Mouse (Mus musculus): ENCODE measurements at regions not wholly inside any gene's neighbourhood (a gene's known extent, or its start where the extent isn't known, plus 50 kb on each side); places are given as distances from the start of the nearest gene placed in this dataset.

DNA sequence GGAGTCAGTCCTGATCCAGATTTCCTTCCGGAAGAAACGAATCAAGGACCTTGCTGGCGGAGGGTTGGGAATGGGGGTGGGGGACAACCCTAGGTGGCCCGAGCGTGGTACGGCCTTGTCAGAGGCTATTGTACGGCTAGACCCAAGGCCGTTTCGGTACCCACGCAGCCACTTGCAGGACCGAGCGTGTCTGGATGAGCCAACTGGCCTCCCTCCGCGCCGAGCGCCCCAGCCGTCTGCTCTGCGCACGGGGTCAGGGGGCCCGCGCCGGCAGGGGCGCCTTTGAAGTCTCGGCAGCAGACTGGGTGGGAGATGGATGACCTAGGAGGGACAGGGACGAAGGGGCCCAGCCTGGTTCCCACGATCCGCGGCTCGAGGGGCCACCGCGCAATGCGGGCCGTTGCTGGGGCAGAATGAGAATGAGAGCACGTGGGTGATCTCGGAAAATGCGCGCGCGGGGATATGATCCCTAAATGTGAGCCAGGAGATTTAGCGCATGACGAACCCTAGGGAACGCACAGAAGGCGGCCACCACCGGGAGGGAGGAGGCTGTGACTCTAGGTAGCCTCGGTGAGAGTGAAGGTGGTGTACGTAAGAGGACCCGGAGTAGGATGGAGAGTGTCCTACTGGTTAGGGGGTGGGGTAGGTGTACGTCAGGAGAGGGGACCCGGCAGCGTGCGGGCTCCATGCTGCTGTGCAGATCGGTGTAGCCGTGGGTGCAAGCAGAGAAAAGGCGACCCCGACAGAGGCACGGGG, 76.2 kb upstream of the Hmga2 start:
- Histone ChIP-seq H3K27ac (ENCODE audit: poor library complexity, severe bottlenecking) (peak overlapping the region; percentile 19; the same call in 1 of the 2 replicates), H3K9me3 (replicated peaks) (no peaks in the 10 kb centered on the region), H3K36me3 (no peaks in the 10 kb centered on the region), H3K4me1 (replicated peaks) (peaks cover 5% of the 10 kb centered on the region; the same call in 1 of the 2 replicates), H3K4me3 (peak overlapping the region; percentile 55), H3K9ac (peak overlapping the region; percentile 70), H3K4me2 (peak overlapping the region; percentile 86), H3K27me3 (replicated peaks) (no peaks in the 10 kb centered on the region)
- under 1% methylated on average over 56 of the region's 56 CpGs for WGBS
- ATAC-seq (ENCODE audit: insufficient number of reproducible peaks, low FRiP score): peak; percentile 68

DNA sequence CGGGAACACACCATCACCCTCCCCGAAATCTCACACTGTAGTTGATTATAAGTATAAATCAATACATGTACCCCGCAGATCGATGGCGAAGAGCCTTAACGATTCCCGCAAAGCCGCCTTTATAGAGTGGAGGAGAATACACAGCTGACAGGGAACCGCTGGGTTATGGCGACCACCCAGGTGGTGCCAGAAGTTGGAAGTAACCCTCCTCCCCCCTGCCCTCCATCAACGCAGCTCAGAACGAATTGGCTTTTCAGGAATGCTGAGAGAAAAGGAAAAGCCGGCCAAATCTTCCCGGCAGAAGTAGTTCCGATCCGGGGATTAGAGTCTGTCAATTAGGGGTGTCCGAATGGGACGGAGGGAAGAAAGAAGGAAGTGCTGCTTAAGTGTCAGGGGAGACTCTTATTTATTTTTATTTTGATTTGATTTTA, 75.6 kb upstream of the Hmga2 start:
- WGBS: 2% methylated on average over 18 of the region's 18 CpGs
- ATAC-seq (ENCODE audit: insufficient number of reproducible peaks, low FRiP score): no peak
- peaks cover 5% of the 10 kb centered on the region for H3K4me1 ChIP-seq (replicated peaks)
- no peaks in the 10 kb centered on the region for H3K27me3 ChIP-seq (replicated peaks)
- peak overlapping the region; percentile 86 for H3K4me2 ChIP-seq
- no peaks in the 10 kb centered on the region for H3K9me3 ChIP-seq (replicated peaks)
- peak overlapping the region; percentile 70; the same call in 1 of the 2 replicates for H3K9ac ChIP-seq
- no peak overlapping the region for H3K27ac ChIP-seq (ENCODE audit: poor library complexity, severe bottlenecking)
- H3K4me3 ChIP-seq: peak overlapping the region; percentile 55
- no peaks in the 10 kb centered on the region for H3K36me3 ChIP-seq

DNA sequence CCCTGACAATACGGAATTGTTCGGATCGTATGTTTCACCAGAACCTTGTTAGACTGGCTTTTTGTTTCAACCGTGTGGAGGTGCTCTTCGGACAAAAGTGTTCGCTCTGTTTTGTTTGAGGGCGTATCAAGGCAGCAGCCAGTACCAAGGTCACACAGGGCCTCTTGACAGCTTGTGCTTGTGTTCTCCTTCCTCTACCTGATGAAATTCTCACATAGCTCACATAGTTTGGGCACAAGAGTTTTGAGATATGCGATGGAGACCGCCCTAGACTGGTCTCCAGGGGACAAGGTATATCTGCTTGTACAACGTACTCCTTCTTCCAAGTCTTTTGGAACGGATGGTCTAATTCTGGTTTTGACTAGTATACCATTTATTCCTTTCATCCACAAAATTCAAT, 70.9 kb upstream of the Hmga2 start:
- WGBS: 59% methylated on average over 11 of the region's 11 CpGs
- H3K4me3 ChIP-seq: no peak overlapping the region
- no peak for ATAC-seq (ENCODE audit: insufficient number of reproducible peaks, low FRiP score)
- H3K4me2 ChIP-seq: no peak overlapping the region
- no peak overlapping the region for H3K27ac ChIP-seq (ENCODE audit: poor library complexity, severe bottlenecking)
- no peaks in the 10 kb centered on the region; the same call in 1 of the 2 replicates for H3K9me3 ChIP-seq (replicated peaks)
- H3K36me3 ChIP-seq: no peaks in the 10 kb centered on the region
- no peaks in the 10 kb centered on the region for H3K27me3 ChIP-seq (replicated peaks)
- H3K4me1 ChIP-seq (replicated peaks): peaks cover 4% of the 10 kb centered on the region; the same call in 1 of the 2 replicates
- no peak overlapping the region for H3K9ac ChIP-seq

DNA sequence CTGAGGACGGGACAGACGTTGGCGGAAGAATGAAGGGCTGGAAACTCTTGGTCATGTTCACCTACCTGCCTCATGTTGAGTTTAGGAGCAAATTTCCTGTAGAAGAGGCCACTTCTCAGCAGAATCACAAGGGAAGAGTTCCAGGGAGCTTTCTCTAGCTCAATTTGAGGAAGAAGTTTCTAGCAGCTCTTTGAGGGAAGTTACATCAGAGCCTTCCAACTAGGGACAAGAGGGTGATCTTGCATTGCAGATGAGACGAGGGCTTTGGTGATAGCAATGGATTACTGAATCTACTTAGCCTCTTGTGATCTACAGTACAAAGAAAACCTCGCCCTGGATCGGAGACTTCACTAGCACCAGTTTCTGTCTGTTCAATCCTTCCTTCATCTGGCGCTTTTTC, 65.3 kb upstream of the Hmga2 start:
- no peak for ATAC-seq (ENCODE audit: insufficient number of reproducible peaks, low FRiP score)
- H3K4me3 ChIP-seq: no peak overlapping the region
- H3K27ac ChIP-seq (ENCODE audit: poor library complexity, severe bottlenecking): no peak overlapping the region
- H3K4me1 ChIP-seq (replicated peaks): peaks cover 3% of the 10 kb centered on the region; the same call in 1 of the 2 replicates
- H3K9ac ChIP-seq: no peak overlapping the region
- H3K4me2 ChIP-seq: no peak overlapping the region
- H3K27me3 ChIP-seq (replicated peaks): no peaks in the 10 kb centered on the region
- 88% methylated on average over 7 of the region's 7 CpGs for WGBS
- no peaks in the 10 kb centered on the region; the same call in 1 of the 2 replicates for H3K9me3 ChIP-seq (replicated peaks)
- H3K36me3 ChIP-seq: no peaks in the 10 kb centered on the region

DNA sequence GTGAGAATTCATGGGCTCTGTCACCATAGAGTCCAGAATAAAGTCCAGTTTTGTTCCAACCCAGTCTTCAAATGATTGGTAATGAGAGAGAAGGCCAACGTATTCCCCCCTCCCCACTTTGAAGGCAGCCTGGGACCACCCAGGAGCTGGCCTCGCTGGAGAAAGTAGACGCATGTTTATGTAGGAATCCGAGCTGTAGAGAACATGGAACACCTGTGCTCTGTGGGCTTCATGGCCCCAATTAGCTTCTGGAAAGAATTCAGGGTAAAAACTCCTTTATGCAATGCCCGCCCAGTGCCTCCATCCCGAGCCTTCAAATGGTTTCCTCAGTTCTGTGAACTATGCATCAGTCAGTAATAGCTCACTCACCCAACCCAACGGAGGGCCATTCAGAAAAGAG, 62.3 kb upstream of the Hmga2 start:
- Histone ChIP-seq H3K4me2 (no peak overlapping the region), H3K27me3 (replicated peaks) (no peaks in the 10 kb centered on the region), H3K27ac (ENCODE audit: poor library complexity, severe bottlenecking) (no peak overlapping the region), H3K9ac (no peak overlapping the region), H3K36me3 (no peaks in the 10 kb centered on the region), H3K4me3 (no peak overlapping the region), H3K9me3 (replicated peaks) (no peaks in the 10 kb centered on the region; the same call in 1 of the 2 replicates), H3K4me1 (replicated peaks) (no peaks in the 10 kb centered on the region)
- no peak for ATAC-seq (ENCODE audit: insufficient number of reproducible peaks, low FRiP score)
- WGBS: 77% methylated on average over 7 of the region's 7 CpGs

DNA sequence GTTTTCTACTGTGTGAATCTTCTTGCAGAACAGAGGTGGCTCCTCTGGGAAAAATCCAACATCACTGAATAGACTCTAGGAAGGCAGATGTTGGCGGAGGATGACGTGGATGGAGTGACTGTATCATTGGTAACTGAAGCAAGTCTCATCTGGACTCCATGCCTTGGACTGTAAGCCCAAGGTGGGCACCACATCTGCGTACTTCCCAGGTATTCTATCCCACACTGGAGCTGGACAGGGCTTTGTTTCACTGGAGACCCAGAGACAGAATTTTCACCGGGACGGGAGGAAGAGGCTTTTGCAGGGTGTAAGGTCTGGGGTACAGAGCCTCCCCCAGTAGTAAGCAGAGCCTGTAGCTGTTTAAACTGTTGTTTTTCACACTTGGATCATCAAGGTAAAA, 52.1 kb upstream of the Hmga2 start:
- Histone ChIP-seq H3K4me2 (no peak overlapping the region), H3K9me3 (replicated peaks) (no peaks in the 10 kb centered on the region), H3K36me3 (no peaks in the 10 kb centered on the region), H3K4me3 (no peak overlapping the region), H3K4me1 (replicated peaks) (peaks cover 8% of the 10 kb centered on the region), H3K9ac (no peak overlapping the region), H3K27me3 (replicated peaks) (no peaks in the 10 kb centered on the region), H3K27ac (ENCODE audit: poor library complexity, severe bottlenecking) (no peak overlapping the region)
- WGBS: 84% methylated on average over 5 of the region's 5 CpGs
- ATAC-seq (ENCODE audit: insufficient number of reproducible peaks, low FRiP score): no peak

DNA sequence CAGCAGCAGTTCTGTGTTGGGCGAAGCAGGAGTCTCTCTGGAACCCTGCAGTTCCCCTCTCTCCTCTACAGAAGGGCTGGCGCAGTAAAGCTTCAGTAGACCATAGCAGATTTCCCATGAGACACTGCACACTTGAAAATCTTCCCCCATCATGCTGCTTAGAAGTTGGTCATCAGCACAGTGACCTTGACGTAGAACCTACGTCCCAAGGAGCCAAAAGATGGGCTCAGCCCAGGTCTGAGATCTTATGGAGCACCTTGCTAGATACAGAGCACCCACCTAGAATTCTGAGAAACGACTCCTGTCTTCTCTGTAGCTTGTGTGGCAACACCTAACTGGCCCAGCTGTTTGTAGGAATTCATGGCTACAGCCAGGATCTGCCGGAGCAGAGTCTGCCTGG, 51.7 kb upstream of the Hmga2 start:
- Histone ChIP-seq H3K9ac (no peak overlapping the region), H3K27me3 (replicated peaks) (no peaks in the 10 kb centered on the region), H3K9me3 (replicated peaks) (no peaks in the 10 kb centered on the region), H3K36me3 (no peaks in the 10 kb centered on the region), H3K27ac (ENCODE audit: poor library complexity, severe bottlenecking) (no peak overlapping the region), H3K4me1 (replicated peaks) (peaks cover 8% of the 10 kb centered on the region), H3K4me3 (no peak overlapping the region), H3K4me2 (no peak overlapping the region)
- no peak for ATAC-seq (ENCODE audit: insufficient number of reproducible peaks, low FRiP score)
- WGBS: 82% methylated on average over 6 of the region's 6 CpGs

DNA sequence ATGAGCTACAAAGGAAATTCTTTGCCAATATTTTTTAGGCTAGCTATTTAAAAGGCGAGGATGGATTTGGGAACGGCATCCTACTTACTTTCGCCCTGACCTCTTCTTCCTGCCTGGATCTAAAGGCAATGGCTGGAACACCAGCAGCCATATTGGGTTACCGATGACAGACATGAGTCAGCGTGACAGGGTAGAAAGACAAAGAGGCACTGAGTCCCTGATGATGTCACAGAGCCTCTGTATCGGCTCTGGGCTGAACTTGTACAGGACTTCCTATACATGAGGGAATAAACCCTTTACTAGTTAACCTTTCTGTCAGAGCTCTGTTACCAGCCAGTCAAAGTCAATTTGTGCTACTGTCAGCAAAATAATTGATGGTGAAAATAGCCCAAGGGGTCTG, 50.7 kb upstream of the Hmga2 start:
- no peak overlapping the region for H3K9ac ChIP-seq
- H3K27ac ChIP-seq (ENCODE audit: poor library complexity, severe bottlenecking): no peak overlapping the region
- no peaks in the 10 kb centered on the region for H3K27me3 ChIP-seq (replicated peaks)
- ATAC-seq (ENCODE audit: insufficient number of reproducible peaks, low FRiP score): no peak
- H3K4me1 ChIP-seq (replicated peaks): peaks cover 8% of the 10 kb centered on the region
- H3K4me2 ChIP-seq: no peak overlapping the region
- WGBS: 75% methylated on average over 6 of the region's 6 CpGs
- no peak overlapping the region for H3K4me3 ChIP-seq
- no peaks in the 10 kb centered on the region for H3K36me3 ChIP-seq
- H3K9me3 ChIP-seq (replicated peaks): no peaks in the 10 kb centered on the region
